Mouse (Mus musculus) C2C12 (cell line): ENCODE data around the gene Scaper. TPM values are rescaled to one million over a fixed set of nuclear protein-coding genes. Genes with fewer than 3 reads are reported as not detected.

Experiments used
- H3K27me3 ChIP-seq: one replicate; pipeline ENCODE4 v1.6.1; 2011; ENCODE audit not compliant: control insufficient read depth, insufficient read depth, insufficient read length
- H3K36me3 ChIP-seq: one replicate; pipeline ENCODE4 v1.6.1; 2011; ENCODE audit not compliant: control insufficient read depth, insufficient read depth
- H3K4me3 ChIP-seq: one replicate; pipeline ENCODE4 v1.5.1; 2011; ENCODE audit warnings: mild to moderate bottlenecking, control low read depth; ENCODE audit not compliant: poor library complexity, insufficient read depth, severe bottlenecking
- H3K79me2 ChIP-seq: one replicate; pipeline ENCODE4 v1.6.1; 2011; ENCODE audit not compliant: control insufficient read depth, insufficient read depth
- H3K79me3 ChIP-seq: one replicate; pipeline ENCODE4 v1.6.1; 2011; ENCODE audit warnings: low read depth, control low read depth
- H3ac ChIP-seq: one replicate; pipeline ENCODE3; 2011; ENCODE audit warnings: low read depth; ENCODE audit not compliant: control insufficient read depth, insufficient read length
- CEBPB ChIP-seq: IDR thresholded peaks from one replicate; pipeline ENCODE4 v1.6.1; 2011; ENCODE audit warnings: low read depth, mild to moderate bottlenecking, control low read depth, moderate library complexity
- CTCF ChIP-seq: IDR thresholded peaks from one replicate; pipeline ENCODE4 v1.5.1; 2011; ENCODE audit not compliant: control insufficient read depth, insufficient read depth, insufficient read length
- FOSL1 ChIP-seq: IDR thresholded peaks from one replicate; pipeline ENCODE4 v1.8.0; 2011; ENCODE audit warnings: mild to moderate bottlenecking, low read length; ENCODE audit not compliant: poor library complexity, insufficient read depth, severe bottlenecking
- MAX ChIP-seq: IDR thresholded peaks from one replicate; pipeline ENCODE4 v1.6.1; 2011; ENCODE audit warnings: mild to moderate bottlenecking, control low read depth
- MYOD1 ChIP-seq: IDR thresholded peaks from one replicate; pipeline ENCODE4 v1.6.1; 2011; ENCODE audit warnings: low read depth; ENCODE audit not compliant: control insufficient read depth, insufficient read length
- MYOG ChIP-seq: IDR thresholded peaks from one replicate; pipeline ENCODE4 v1.6.1; 2011; ENCODE audit not compliant: control insufficient read depth, insufficient read length; ENCODE audit errors: extremely low read depth
- USF1 ChIP-seq: IDR thresholded peaks from one replicate; pipeline ENCODE4 v1.6.1; 2011; ENCODE audit warnings: low read depth, mild to moderate bottlenecking, control low read depth, moderate library complexity
- polyA plus RNA-seq: library from polyadenylated mRNA; unstranded; fragments of >200 nt; fragmentation: generic; extraction: Trizol; gene quantifications from one replicate; pipeline ENCODE4 v1.2.1, GENCODE M21; 2012; ENCODE audit warnings: missing spikeins

The Scaper gene
- polyA plus RNA-seq, 1 experiment = 0.84 TPM

DNA sequence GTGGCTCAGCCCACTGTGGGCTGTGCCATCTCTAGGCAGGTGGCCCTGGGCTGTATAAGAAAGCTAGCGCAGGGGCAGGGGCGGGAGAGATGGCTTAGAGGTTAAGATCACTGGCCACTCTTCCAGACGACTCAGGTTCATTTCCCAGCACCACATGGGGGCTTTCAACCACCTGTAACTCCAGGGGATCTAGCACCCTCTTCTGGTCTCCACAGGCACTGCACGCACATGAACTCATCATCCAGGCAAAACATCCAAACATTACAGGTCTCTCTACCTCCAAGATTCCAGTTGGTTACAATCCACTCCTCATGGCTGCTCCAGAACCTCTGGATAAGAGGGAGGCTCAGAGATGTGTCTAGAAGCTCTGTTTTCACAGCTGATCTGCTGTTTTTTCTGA, 412.2 kb downstream of the Scaper start:
- TF ChIP-seq FOSL1 (no peak), CTCF (peak; percentile 2), MAX (no peak), USF1 (no peak), MYOD1 (no peak)
- Histone ChIP-seq H3K79me3 (no peaks in the 10 kb centered on the region), H3ac (no peak overlapping the region), H3K27me3 (peaks cover 13% of the 10 kb centered on the region), H3K79me2 (no peaks in the 10 kb centered on the region), H3K4me3 (no peak overlapping the region), H3K36me3 (no peaks in the 10 kb centered on the region)

DNA sequence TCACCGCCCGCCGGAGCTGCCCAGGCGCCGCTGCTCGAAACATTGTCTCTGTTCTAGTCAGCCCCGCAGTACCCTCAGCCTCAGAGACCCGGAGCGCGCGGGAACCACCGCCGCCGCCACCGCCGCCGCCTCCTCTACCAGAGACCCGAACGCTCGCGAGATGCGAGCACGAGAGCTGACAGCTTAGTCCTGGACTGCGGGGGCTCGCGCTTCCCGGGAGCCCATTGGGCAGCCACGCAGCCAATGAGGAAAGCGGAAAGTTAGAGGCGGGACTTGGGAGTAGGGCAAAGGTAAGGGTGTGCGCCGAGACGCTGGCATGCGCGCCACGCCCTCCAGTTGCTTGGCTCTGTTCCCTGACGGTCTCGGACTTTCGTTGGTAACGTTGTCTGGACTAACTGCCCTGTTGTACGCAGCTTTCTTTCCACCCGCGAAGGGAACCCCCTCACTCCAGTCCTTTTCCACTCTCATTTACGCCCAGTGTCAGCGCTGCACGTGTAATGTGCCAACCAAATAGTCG, 425.8 kb downstream of the Scaper start, which contains the start of gene Etfa:
Gene Etfa, minus strand, starts transcription at position 217 of the 517 bp plus-strand sequence.
- Histone ChIP-seq H3ac (peak within 1 kb of the TSS; percentile 88), H3K36me3 (no peaks in the 10 kb centered on the region), H3K4me3 (peak within 1 kb of the TSS; percentile 63), H3K27me3 (no peaks in the 10 kb centered on the region), H3K79me3 (peaks cover 19% of the 10 kb centered on the region), H3K79me2 (peaks cover 48% of the 10 kb centered on the region)
- TF ChIP-seq MAX (peak; percentile 40), USF1 (no peak)

DNA sequence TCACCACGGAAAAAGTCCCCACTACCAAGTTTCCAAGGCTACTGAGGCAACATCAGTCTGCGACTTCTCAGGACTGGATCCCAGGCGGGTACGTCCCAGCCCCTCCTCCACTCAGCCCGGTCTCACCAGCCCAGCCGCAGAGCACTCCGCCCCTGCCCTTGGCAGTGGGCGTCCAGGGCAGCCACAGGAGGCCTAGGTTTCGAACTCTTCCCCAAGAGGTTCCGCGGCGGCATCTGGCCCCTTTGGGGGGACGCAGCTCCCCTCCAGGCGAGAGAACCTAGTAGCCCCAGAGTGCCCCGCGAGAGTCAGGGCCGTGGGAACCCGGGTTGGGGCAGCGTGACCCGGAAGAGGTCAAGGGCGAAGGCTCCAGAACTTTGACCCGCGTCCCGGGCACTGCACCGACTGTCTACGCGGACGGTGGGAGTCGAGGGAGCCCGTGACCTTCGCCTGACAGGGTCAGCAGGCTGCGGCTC, 426.4 kb downstream of the Scaper start:
- H3K27me3 ChIP-seq = no peaks in the 10 kb centered on the region
- peaks cover 19% of the 10 kb centered on the region for H3K79me3 ChIP-seq
- H3K36me3 ChIP-seq = no peaks in the 10 kb centered on the region
- H3ac ChIP-seq = peak overlapping the region; percentile 88
- peak overlapping the region; percentile 63 for H3K4me3 ChIP-seq
- peaks cover 53% of the 10 kb centered on the region for H3K79me2 ChIP-seq
- no peak for TF ChIP-seq USF1
- no peak for TF ChIP-seq MYOD1
- TF ChIP-seq CEBPB = no peak
- no peak for TF ChIP-seq MYOG
- TF ChIP-seq CTCF = no peak
- TF ChIP-seq MAX = no peak
- no peak for TF ChIP-seq FOSL1

DNA sequence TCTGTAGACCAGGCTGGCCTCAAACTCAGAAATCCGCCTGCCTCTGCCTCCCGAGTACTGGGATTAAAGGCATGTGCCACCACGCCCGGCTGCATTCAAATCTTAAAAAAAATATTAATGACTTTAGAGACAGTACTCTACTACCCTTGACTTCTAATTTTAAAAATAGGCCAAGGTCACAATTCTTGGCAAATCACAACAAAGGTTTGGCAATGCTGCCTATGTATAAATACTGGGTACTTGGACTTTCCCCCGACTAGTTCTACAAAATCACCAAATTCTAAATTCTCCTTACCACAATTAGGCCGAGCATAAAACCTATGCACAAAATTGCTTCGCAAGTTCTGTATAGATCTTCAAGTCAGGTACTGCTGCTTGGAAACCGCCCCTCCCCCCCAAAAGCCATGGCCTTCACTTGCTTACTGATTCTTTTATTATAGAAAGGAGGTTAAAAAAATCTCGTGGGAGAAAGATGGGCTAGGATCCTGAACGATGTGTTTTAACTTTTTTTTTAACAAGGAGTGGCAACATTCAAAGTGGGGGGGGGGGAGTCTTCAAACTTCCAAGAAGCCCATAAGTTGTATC, 427.2 kb downstream of the Scaper start:
- H3ac ChIP-seq = no peak overlapping the region
- H3K36me3 ChIP-seq = no peaks in the 10 kb centered on the region
- no peak for TF ChIP-seq CEBPB
- TF ChIP-seq MYOD1 = no peak
- no peak for TF ChIP-seq MAX
- no peak for TF ChIP-seq USF1
- no peak for TF ChIP-seq FOSL1
- no peak for TF ChIP-seq CTCF
- TF ChIP-seq MYOG = no peak
- H3K27me3 ChIP-seq = no peaks in the 10 kb centered on the region
- H3K4me3 ChIP-seq = peak overlapping the region; percentile 63
- peaks cover 19% of the 10 kb centered on the region for H3K79me3 ChIP-seq
- H3K79me2 ChIP-seq = peaks cover 56% of the 10 kb centered on the region

DNA sequence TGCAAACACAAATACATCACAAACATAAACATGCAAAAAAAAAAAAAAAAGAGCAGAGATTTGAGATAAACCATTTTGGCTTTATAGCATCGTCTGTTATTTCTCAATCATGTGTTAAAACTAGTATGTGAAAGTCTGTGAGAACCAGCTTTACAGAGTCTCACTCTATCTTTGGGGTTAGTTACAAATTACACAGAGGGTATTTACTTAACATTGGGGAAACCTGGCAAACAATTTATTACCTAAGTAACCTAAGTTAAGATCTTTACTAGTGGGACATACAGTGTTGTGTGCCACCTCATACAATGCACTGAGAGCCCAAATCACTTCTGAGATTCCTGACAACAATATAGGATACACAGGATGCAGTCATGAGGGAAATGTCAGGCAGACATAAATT, 428.2 kb downstream of the Scaper start:
- Histone ChIP-seq H3ac (no peak overlapping the region), H3K79me3 (peaks cover 23% of the 10 kb centered on the region), H3K4me3 (no peak overlapping the region), H3K79me2 (peaks cover 66% of the 10 kb centered on the region), H3K36me3 (no peaks in the 10 kb centered on the region), H3K27me3 (no peaks in the 10 kb centered on the region)
- TF ChIP-seq USF1 (no peak), CEBPB (no peak), MYOG (no peak), MAX (no peak), MYOD1 (no peak), CTCF (no peak), FOSL1 (no peak)

DNA sequence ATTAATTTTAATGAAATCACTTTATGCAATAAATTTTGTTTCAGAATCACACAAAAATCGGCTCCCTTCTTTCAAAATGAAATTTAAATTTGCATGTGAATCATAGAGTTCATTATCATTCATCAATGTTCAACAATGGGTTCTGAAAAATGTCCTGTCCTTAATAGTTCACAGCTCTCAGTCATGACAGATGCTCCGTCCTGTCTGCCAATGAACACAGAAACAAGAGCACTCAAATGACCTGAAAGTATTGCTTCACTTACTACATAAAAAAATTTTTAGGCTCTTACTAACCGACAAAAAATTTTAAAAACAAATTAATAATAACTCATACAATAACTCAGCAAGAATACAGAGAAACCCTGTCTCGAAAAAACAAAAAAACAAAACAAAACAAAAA, 429.2 kb downstream of the Scaper start:
- peaks cover 77% of the 10 kb centered on the region for H3K79me2 ChIP-seq
- no peaks in the 10 kb centered on the region for H3K36me3 ChIP-seq
- H3K27me3 ChIP-seq = no peaks in the 10 kb centered on the region
- no peak overlapping the region for H3K4me3 ChIP-seq
- H3K79me3 ChIP-seq = peaks cover 26% of the 10 kb centered on the region
- TF ChIP-seq CTCF = no peak
- TF ChIP-seq MAX = no peak
- TF ChIP-seq MYOG = no peak
- no peak for TF ChIP-seq FOSL1
- no peak for TF ChIP-seq MYOD1
- no peak for TF ChIP-seq CEBPB
- no peak for TF ChIP-seq USF1
- no peak overlapping the region for H3ac ChIP-seq
